Mouse (Mus musculus) lung, embryonic 16.5 days (tissue): ENCODE measurements around the gene Adh4. TPM values are rescaled to one million over a fixed set of nuclear protein-coding genes. Genes with fewer than 3 reads are reported as not detected.
A peak's percentile ranks its signal among the peaks of the same experiment; 100 is the strongest.

Experiments
- ATAC-seq: fragments of 200-750 bp; cut with Nextera tagmentation; 2 replicates; pipeline ENCODE4 v1.8.0; 2017; ENCODE audit warnings: low read depth, mild to moderate bottlenecking, moderate library complexity
- H3K27ac ChIP-seq: fragments of 300-500 bp; sonication (generic); 2 replicates; pipeline ENCODE4 v1.5.1; 2014; ENCODE audit warnings: mild to moderate bottlenecking, control low read depth, low read length
- H3K27me3 ChIP-seq: fragments of 300-500 bp; sonication (generic); 2 replicates; pipeline ENCODE4 v1.6.1; 2014; ENCODE audit warnings: low read depth, low read length, mixed read lengths; ENCODE audit not compliant: control insufficient read depth, insufficient read depth
- H3K36me3 ChIP-seq: fragments of 300-500 bp; sonication (generic); 2 replicates; pipeline ENCODE4 v1.6.1; 2014; ENCODE audit warnings: low read length; ENCODE audit not compliant: control insufficient read depth, insufficient read depth
- H3K4me1 ChIP-seq: fragments of 300-500 bp; sonication (generic); replicated peaks from 2 replicates; pipeline ENCODE4 v1.6.1; 2014; ENCODE audit warnings: low read length, mixed read lengths; ENCODE audit not compliant: control insufficient read depth, insufficient read depth
- H3K4me2 ChIP-seq: fragments of 300-500 bp; sonication (generic); 2 replicates; pipeline ENCODE4 v1.6.1; 2014; ENCODE audit warnings: low read depth, low read length, control low read depth
- H3K4me3 ChIP-seq: fragments of 300-500 bp; sonication (generic); 2 replicates; pipeline ENCODE4 v1.5.1; 2014; ENCODE audit warnings: mild to moderate bottlenecking, low read length, control low read depth
- H3K9ac ChIP-seq: fragments of 300-500 bp; sonication (generic); 2 replicates; pipeline ENCODE4 v1.6.1; 2014; ENCODE audit warnings: low read length, control low read depth
- H3K9me3 ChIP-seq: fragments of 300-500 bp; sonication (generic); 2 replicates; pipeline ENCODE4 v1.6.1; 2016; ENCODE audit warnings: low read length; ENCODE audit not compliant: control insufficient read depth
- WGBS: fragments of 180-500 bp; shearing (Covaris S2); extraction: QIAGEN DNeasy Blood & Tissue Kit; methylation state at CpG from one replicate; pipeline ENCODE4 v1.1.7; 2014; 5-methylcytosine and 5-hydroxymethylcytosine counted together
- polyA plus RNA-seq: library from polyadenylated mRNA; unstranded; fragments of >200 nt; fragmentation: Nextera tagmentation; extraction: Ambion mirVana; gene quantifications from 2 replicates; pipeline ENCODE4 v1.2.1, GENCODE M21; 2015

The Adh4 gene
- polyA plus RNA-seq, 1 experiment from 2014 or later, result not detected

DNA sequence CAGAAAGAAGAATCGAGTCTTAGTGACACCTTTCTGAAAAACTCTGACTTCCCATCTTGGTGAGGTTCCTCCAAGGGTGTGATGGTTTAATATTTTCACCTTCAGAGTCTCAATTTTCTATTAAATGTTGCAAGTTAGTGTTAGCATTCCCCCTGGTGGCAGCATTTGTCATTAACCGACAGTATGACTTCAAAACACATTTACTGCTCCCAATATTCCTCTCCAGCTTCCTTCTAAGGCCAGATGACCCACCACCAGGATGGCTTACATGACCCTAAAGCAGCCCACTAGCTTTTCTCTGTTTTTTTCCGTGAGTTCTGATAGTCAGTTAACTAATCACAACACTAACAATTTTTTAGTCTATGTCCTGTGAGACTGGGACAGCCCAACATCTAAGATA lies 9.9 kb upstream of the Adh4 start:
- WGBS, result 25% methylated on average over 3 of the region's 3 CpGs
- peak; percentile 56; the same call in 1 of the 2 replicates for ATAC-seq
- Histone ChIP-seq H3K4me1 (0 out of 2 replicates have a peak, but pooled peaks cover 2% of the 10 kb centered on the region), H3K9me3 (no peaks in the 10 kb centered on the region), H3K27ac (peak overlapping the region; percentile 46; the same call in 1 of the 2 replicates), H3K4me2 (no peak overlapping the region), H3K36me3 (no peaks in the 10 kb centered on the region), H3K4me3 (no peak overlapping the region), H3K9ac (no peak overlapping the region), H3K27me3 (no peaks in the 10 kb centered on the region)

DNA sequence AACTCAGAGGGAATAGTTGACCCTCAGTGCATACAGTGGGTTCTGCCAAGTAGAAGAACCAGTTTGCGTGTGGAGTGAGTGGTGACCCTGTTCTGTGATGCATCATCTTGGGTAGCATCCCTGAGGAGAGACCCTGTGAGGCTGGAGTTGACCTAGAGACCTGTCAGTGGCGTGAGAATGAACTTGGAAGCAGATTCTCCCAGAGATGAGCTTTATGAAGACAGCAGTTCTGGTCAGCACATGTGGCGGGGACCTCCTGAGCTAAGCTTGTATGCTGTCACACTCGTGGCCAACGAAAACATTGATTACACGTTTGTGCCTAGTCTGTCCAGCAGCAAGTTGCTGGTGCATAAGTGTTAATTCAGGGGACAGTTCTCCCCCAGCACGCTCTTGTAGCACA lies 9.4 kb upstream of the Adh4 start:
- 79% methylated on average over 7 of the region's 7 CpGs for WGBS
- H3K9ac ChIP-seq, result no peak overlapping the region
- H3K27me3 ChIP-seq, result no peaks in the 10 kb centered on the region
- H3K36me3 ChIP-seq, result no peaks in the 10 kb centered on the region
- H3K27ac ChIP-seq, result no peak overlapping the region
- 0 out of 2 replicates have a peak, but pooled peaks have one; percentile 2 for ATAC-seq
- no peak overlapping the region for H3K4me3 ChIP-seq
- 0 out of 2 replicates have a peak, but pooled peaks cover 2% of the 10 kb centered on the region for H3K4me1 ChIP-seq
- H3K4me2 ChIP-seq, result no peak overlapping the region
- H3K9me3 ChIP-seq, result no peaks in the 10 kb centered on the region

DNA sequence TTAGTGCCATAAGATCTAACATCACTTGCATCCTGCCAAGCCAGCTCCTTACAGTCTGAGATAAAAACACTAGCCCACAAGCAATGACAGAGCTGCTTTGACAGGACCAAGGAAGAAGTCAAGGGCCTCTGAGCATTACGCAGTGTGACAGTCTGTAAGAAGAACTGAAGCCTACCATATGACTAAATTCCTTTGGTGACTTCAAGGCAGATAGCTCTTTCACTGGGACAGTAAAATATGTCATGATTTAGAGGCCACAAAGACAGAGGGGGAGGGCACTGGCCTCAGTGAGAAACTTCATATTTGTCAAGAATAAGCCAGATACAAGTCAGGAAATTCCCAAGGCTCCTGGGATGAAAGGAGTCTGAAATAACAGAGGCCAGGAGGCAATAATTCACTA lies 7.3 kb upstream of the Adh4 start:
- Histone ChIP-seq H3K4me1 (0 out of 2 replicates have a peak, but pooled peaks cover 2% of the 10 kb centered on the region), H3K27me3 (no peaks in the 10 kb centered on the region), H3K4me2 (no peak overlapping the region), H3K9me3 (no peaks in the 10 kb centered on the region), H3K4me3 (no peak overlapping the region), H3K27ac (no peak overlapping the region), H3K9ac (no peak overlapping the region), H3K36me3 (no peaks in the 10 kb centered on the region)
- WGBS, result 71% methylated on average over 1 of the region's 1 CpGs
- peak; percentile 51 for ATAC-seq

DNA sequence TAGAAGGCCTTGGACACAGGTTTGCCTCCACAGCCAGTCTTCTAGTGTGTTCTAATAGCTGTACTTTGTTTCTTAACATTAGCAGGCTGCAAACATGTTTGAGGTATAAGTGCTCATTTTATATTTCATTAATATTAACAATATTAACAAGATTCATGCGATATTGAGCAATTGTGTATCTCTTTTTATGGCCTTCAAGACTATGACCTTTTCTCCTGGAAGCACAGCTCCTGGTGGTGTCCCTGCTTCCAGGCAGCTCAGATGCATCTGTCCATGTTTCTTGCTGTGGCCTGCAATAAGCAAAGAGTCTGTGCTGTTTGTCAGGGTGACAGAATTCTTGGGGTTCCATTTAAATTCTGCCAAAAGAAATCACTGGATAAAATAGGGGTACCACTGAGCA lies 5.7 kb upstream of the Adh4 start:
- H3K27ac ChIP-seq, result no peak overlapping the region
- no peak for ATAC-seq
- no peak overlapping the region for H3K4me2 ChIP-seq
- 75% methylated on average over 1 of the region's 1 CpGs for WGBS
- no peak overlapping the region for H3K9ac ChIP-seq
- no peaks in the 10 kb centered on the region for H3K27me3 ChIP-seq
- 0 out of 2 replicates have a peak, but pooled peaks cover 2% of the 10 kb centered on the region for H3K4me1 ChIP-seq
- no peak overlapping the region for H3K4me3 ChIP-seq
- no peaks in the 10 kb centered on the region for H3K9me3 ChIP-seq
- no peaks in the 10 kb centered on the region for H3K36me3 ChIP-seq

DNA sequence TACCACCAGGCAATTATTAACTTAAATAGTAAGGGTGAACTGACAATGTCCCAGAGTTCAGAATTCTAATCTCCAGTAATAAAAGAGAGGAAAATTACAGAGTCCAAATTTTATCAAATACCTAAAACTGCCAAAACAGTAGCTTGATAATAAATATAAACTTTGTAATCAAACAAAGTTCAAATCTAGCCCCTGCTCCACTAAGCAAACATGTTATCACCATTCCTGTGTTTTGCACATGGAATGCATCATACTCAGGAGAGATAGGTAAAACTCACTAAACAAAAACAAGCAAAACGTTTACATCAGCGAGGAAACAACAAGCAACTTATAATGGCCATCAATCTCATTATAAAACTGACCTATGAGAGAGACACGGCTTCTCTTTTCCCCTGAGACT lies 5.1 kb upstream of the Adh4 start:
- Histone ChIP-seq H3K27ac (no peak overlapping the region), H3K4me1 (no peaks in the 10 kb centered on the region), H3K9me3 (no peaks in the 10 kb centered on the region), H3K27me3 (no peaks in the 10 kb centered on the region), H3K9ac (no peak overlapping the region), H3K4me2 (no peak overlapping the region), H3K36me3 (no peaks in the 10 kb centered on the region), H3K4me3 (no peak overlapping the region)
- WGBS, result 76% methylated on average over 3 of the region's 3 CpGs
- no peak for ATAC-seq

DNA sequence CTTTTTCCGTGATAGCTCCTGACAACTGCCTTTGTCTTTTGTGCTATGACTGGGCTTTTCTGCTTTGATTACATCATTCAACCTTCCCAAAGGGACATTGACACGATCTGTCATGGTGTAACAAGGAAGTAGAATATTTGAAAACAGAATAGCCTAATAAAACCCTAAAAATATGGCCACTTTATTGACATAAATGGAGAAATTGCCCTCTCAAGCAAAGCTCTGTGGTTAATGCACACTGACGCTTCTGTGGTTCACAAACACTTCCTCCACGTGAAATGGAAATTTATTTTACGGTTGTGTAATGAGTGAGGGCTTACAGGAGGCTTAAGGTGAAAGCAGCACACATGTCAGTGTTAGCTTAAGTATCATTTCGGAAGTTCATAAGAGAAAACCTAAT lies 4.1 kb downstream of the Adh4 start:
- H3K36me3 ChIP-seq, result no peaks in the 10 kb centered on the region
- 70% methylated on average over 6 of the region's 6 CpGs for WGBS
- no peaks in the 10 kb centered on the region for H3K9me3 ChIP-seq
- no peak overlapping the region for H3K9ac ChIP-seq
- ATAC-seq, result no peak
- no peak overlapping the region for H3K27ac ChIP-seq
- no peaks in the 10 kb centered on the region for H3K27me3 ChIP-seq
- H3K4me2 ChIP-seq, result no peak overlapping the region
- H3K4me3 ChIP-seq, result no peak overlapping the region
- H3K4me1 ChIP-seq, result no peaks in the 10 kb centered on the region

DNA sequence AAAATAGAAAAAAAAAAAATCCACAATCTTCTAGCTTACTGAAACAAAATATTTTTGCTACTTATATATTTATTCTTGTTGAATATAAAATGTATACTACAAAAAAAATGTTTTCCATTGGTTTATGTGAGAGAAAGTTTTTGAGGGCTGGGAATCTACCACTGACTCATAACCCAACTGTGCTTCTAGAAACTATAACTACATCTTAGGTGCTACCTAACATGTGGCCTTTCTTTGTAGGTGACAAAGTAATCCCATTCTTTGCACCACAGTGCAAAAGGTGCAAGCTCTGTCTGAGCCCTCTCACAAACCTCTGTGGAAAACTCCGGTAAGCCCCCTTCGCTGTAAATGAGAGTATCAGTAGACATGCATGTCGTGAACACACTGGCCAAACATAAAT lies 5.1 kb downstream of the Adh4 start:
- no peak for ATAC-seq
- no peaks in the 10 kb centered on the region for H3K27me3 ChIP-seq
- H3K4me3 ChIP-seq, result no peak overlapping the region
- H3K9me3 ChIP-seq, result no peaks in the 10 kb centered on the region
- 91% methylated on average over 3 of the region's 3 CpGs for WGBS
- no peak overlapping the region for H3K9ac ChIP-seq
- no peak overlapping the region for H3K27ac ChIP-seq
- no peaks in the 10 kb centered on the region for H3K4me1 ChIP-seq
- H3K36me3 ChIP-seq, result no peaks in the 10 kb centered on the region
- no peak overlapping the region for H3K4me2 ChIP-seq

DNA sequence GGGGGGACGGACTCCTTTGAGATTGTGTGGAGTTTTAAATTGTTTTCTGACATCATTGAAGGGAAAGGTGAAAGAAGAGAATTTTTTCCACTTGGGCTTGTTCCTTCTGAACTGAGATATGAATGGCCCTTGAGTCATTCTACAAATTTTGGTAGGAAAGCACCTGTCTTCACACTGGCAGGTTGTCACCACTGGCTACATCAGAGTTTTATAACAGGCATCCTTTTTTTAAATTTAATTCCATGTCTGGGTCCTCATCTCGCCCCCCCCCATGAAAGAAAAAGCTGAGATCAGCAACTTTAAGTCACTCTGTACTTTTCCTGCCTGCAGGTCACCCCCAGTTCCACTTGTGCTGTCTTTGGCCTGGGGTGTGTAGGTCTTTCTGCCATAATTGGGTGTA lies 8.4 kb downstream of the Adh4 start:
- WGBS, result 40% methylated on average over 2 of the region's 2 CpGs
- no peaks in the 10 kb centered on the region for H3K27me3 ChIP-seq
- ATAC-seq, result no peak
- H3K4me3 ChIP-seq, result no peak overlapping the region
- no peak overlapping the region for H3K9ac ChIP-seq
- H3K9me3 ChIP-seq, result no peaks in the 10 kb centered on the region
- no peak overlapping the region for H3K27ac ChIP-seq
- H3K4me2 ChIP-seq, result no peak overlapping the region
- no peaks in the 10 kb centered on the region for H3K4me1 ChIP-seq
- H3K36me3 ChIP-seq, result no peaks in the 10 kb centered on the region

DNA sequence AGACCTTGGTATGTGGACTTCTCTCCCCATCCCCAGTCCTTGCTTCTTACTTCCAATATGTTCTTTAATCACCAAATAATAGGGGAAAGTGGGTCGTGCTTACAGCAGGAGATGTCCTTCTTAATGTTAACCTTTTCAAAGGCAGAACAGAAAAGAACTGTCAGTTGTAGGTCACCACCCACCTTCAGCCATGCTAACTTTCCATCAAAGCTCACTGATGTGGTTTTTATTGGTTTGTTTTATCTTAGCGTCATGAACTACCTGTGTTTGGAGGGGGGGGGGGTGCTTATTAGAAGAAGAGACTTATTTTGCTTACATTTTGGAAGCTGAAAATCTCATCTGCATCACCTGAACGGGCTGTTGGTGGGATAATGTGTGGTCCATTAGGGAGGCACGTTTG lies 9.0 kb downstream of the Adh4 start:
- Histone ChIP-seq H3K9ac (no peak overlapping the region), H3K27ac (no peak overlapping the region), H3K4me1 (no peaks in the 10 kb centered on the region), H3K9me3 (no peaks in the 10 kb centered on the region), H3K4me3 (no peak overlapping the region), H3K27me3 (no peaks in the 10 kb centered on the region), H3K4me2 (no peak overlapping the region), H3K36me3 (no peaks in the 10 kb centered on the region)
- ATAC-seq, result no peak
- WGBS, result 54% methylated on average over 4 of the region's 4 CpGs

DNA sequence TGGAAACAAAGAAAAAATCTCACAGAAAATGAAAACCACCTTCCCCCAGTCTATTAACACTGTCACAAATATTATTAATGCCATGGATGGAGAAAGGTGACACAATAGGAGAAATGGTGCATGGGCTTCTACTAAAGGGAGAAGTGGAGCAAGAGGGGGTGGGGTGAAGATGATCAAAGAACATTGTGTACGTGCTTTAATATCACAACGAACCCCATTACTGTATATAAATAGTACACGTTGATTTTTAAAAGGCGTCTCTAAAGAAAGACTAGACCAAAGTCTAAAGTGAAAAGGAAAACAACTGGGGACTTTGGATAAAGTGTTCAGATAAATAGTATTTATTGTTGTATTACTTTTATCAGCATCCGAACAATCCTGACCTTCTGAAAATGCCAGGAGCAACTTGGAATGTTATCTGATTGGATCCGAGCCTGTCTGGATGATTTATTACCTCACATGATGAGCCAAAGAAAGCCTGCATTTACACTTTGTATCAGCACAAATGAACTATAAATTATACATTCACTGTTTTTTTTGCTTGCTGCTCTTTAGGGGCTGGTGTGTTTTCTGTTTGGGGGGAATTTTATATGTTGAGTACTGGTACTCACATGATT lies 15.2 kb downstream of the Adh4 start:
- WGBS, result 44% methylated on average over 6 of the region's 6 CpGs
- H3K4me1 ChIP-seq, result no peaks in the 10 kb centered on the region
- H3K4me3 ChIP-seq, result no peak overlapping the region
- no peak for ATAC-seq
- no peak overlapping the region for H3K27ac ChIP-seq
- H3K9ac ChIP-seq, result no peak overlapping the region
- no peak overlapping the region for H3K4me2 ChIP-seq
- no peaks in the 10 kb centered on the region for H3K9me3 ChIP-seq
- H3K36me3 ChIP-seq, result no peaks in the 10 kb centered on the region
- H3K27me3 ChIP-seq, result no peaks in the 10 kb centered on the region
